Mouse (Mus musculus) cerebellum, adult 2 months (tissue): ENCODE measurements at regions not wholly inside any gene's neighbourhood (a gene's known extent, or its start where the extent isn't known, plus 50 kb on each side); places are given as distances from the start of the nearest gene placed in this dataset.

Source experiments
- DNase-seq, 2 experiments: peaks; one replicate each; pipeline ENCODE4 v3.0.0; 2021
- H3K27ac ChIP-seq: fragments of 200-500 bp; 2 replicates; pipeline ENCODE4 v1.5.1; 2012; ENCODE audit warnings: low read length, control low read depth, inconsistent platforms; ENCODE audit not compliant: insufficient read depth
- H3K27me3 ChIP-seq: fragments of 200-500 bp; 2 replicates; pipeline ENCODE4 v1.6.1; 2012; ENCODE audit warnings: inconsistent platforms, mild to moderate bottlenecking, low read length, moderate library complexity; ENCODE audit not compliant: control insufficient read depth, insufficient read depth
- H3K4me1 ChIP-seq: fragments of 200-500 bp; 2 replicates; pipeline ENCODE4 v1.6.1; 2011; ENCODE audit warnings: low read length; ENCODE audit not compliant: control insufficient read depth, insufficient read depth
- H3K4me3 ChIP-seq: fragments of 200-500 bp; replicated peaks from 2 replicates; pipeline ENCODE3; 2011; ENCODE audit warnings: mild to moderate bottlenecking, low read depth, low read length, control low read depth; ENCODE audit not compliant: insufficient read depth
- CTCF ChIP-seq: fragments of 200-500 bp; IDR thresholded peaks from 2 replicates; pipeline ENCODE4 v1.5.1; 2011; ENCODE audit warnings: low read depth, mild to moderate bottlenecking, control low read depth, low read length, moderate library complexity, borderline replicate concordance; ENCODE audit not compliant: insufficient read depth
- POLR2A ChIP-seq: fragments of 200-500 bp; IDR thresholded peaks from 2 replicates; pipeline ENCODE4 v1.6.1; 2011; ENCODE audit warnings: low read length, control low read depth, borderline replicate concordance; ENCODE audit not compliant: insufficient read depth
- WGBS: fragments of 180-500 bp; shearing (Covaris S2); methylation state at CpG from one replicate; pipeline ENCODE4 v1.1.7; 2018; 5-methylcytosine and 5-hydroxymethylcytosine counted together

DNA sequence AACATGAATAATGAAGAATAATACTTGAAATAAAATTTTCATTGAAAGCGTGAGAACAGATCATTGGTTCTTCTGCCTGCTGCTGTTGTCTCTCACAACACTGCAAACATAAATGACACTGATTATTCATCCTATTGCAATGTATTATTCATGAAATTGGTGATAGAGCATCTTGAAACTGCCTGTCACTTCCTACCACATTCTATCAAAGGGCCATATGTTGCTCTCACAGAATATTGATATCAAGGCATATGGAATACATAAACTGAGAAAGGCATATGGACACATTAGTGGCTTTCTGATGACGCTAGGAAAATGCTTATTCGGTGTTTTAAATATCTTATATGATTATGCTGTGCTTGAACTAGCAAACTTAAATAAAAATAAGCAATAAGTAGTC lies 371.6 kb downstream of the Cdh19 start:
- no peak overlapping the region for H3K4me3 ChIP-seq
- no peak for TF ChIP-seq CTCF
- no peak for TF ChIP-seq POLR2A
- WGBS: 73% methylated on average over 3 of the region's 3 CpGs
- no peaks in the 10 kb centered on the region for H3K4me1 ChIP-seq
- no peak for DNase-seq
- no peaks in the 10 kb centered on the region for H3K27me3 ChIP-seq
- no peak overlapping the region for H3K27ac ChIP-seq

DNA sequence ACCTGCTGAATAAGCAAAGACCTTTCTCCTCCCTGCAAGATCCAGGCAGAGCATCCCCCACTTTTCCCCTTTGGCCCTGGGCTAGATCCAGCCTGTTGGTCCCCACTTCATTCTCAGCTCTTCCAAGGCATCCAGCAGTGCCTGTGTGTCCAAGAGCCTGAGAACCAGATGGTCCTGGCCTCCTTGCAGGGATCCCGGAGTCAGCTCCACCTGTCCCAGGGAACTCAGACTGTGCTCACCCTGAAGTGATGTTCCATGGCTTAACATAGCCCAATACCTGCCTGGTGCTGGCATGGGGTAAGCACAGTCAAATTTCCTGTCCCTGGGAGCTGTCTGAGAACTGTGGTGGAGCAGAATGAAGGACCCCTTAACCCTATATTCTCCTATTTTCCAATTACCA lies 396.1 kb downstream of the Cdh19 start:
- TF ChIP-seq CTCF (no peak), POLR2A (no peak)
- WGBS: 17% methylated on average over 1 of the region's 1 CpGs
- Histone ChIP-seq H3K4me1 (no peaks in the 10 kb centered on the region), H3K27ac (no peak overlapping the region), H3K27me3 (no peaks in the 10 kb centered on the region), H3K4me3 (no peak overlapping the region)
- peak; percentile 33 to 63 for DNase-seq
